Mouse (Mus musculus) 3T3-L1 (cell line): ENCODE measurements around the gene Actl11.
A peak's percentile ranks its signal among the peaks of the same experiment; 100 is the strongest.

ENCODE experiments used
- DNase-seq: peaks from one replicate; pipeline ENCODE4 v3.0.0-alpha.2; 2015; ENCODE audit warnings: low read depth, low spot score

Gene Actl11

DNA sequence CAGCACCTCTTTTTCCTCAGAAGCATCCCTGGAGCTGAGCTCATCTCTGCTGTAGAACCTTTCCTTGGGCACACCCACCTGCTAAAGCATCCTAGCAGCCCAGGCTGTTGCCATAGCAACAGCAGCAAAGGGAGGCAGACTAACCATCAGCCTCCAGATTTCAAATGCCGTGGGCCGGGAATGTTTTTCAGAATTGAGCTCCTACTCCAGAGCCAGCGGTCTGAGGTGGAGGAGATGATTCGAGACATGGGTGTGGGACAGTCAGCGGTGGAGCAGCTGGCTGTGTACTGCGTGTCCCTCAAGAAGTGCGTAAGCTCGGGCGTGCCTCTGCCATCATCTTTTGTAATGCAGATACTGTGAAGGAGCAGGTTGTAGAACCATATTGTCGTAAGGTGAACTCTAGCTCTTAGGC lies 33.1 kb downstream of the Actl11 start:
- no peak for DNase-seq

- peak; percentile 54 for DNase-seq
Observed at GRCm38 (mm10) chr9:107961881-107962280, 33.6 kb downstream of the Actl11 start.

DNA sequence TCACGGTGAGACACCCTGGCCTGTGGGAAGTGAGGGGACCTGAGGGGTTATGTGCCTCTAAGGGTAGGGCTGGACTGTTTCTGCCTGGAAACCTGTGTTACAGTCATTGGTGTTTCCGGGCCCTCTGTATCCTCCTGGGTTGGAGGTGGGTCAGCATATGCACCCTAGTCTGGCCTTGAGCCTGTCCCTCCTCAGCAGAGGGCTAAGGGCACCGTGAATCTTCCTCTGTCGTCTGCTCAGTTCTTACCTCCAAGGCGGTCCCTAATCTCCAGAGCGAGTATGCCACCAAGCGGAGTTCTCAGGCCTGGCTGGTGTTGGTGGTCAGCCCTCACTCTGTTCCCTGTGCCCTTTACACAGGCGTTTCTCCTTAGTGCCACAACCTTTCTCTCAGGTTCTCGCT lies 34.6 kb downstream of the Actl11 start:
- no peak for DNase-seq

GRCm38 (mm10) chr9:107963700-107964099 lies 35.4 kb downstream of the Actl11 start:
- peak; percentile 92 for DNase-seq

GRCm38 (mm10) chr9:107964681-107965080 lies 36.4 kb downstream of the Actl11 start:
- no peak for DNase-seq

GRCm38 (mm10) chr9:107966676-107967075 lies 38.4 kb downstream of the Actl11 start:
- no peak for DNase-seq

DNA sequence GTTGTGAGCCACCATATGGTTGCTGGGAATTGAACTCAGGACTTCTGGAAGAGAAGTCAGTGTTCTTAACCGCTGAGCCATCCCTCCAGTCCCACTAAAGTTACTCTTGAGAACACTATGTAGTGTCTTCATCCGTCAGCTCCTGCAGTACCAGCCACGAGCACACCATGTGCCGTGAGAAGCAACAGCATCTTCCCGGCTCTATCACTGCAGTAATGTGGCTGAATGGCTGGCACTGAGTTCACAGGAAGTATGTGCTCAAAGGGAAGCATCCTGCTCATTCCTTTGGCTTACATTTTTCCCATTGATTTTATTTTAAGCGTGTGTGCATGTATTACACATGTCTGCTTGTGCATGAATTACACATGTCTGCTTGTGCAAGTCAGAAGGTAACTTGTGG lies 39.2 kb downstream of the Actl11 start:
- no peak for DNase-seq

- DNase-seq = no peak
Observed at GRCm38 (mm10) chr9:107968531-107968930, 40.3 kb downstream of the Actl11 start.

- no peak for DNase-seq
Observed at GRCm38 (mm10) chr9:107970311-107970710, 42.0 kb downstream of the Actl11 start.

GRCm38 (mm10) chr9:107971690-107972541 lies 43.6 kb downstream of the Actl11 start:
- DNase-seq = no peak

DNA sequence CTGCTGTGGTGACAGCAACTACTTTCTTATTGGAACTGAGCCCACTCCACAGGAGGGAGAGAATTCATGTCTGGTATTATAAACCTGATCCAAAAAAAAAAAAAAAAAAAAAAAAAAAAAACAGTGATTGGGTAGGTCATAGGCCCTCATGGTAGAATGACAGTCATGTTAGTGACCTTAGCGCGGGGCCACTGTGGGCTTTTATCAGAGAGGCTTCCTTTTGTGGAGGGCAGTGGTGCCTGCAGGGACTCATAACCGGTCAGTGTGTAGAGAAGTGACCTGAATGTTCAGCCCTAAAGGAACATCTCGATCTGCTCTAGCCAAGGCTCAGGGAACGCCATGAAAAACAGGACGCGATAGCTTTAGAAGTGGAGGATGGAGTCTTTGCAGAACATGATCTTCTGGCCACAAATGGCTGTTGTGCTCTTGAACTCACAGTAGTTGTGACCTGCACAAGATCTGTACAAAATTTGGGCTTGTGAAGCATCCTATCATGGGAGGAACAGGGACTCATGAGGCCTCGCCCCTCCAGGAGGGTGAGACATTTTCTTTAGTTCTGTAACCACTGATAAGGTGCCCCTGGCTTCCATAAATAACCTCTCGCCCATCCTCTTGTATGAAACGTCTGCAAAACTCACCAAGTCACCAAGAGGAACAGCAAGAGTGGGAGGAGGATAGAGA lies 46.4 kb downstream of the Actl11 start:
- peak; percentile 29 for DNase-seq

- DNase-seq = peak; percentile 85
Observed at GRCm38 (mm10) chr9:107975399-107976386, 47.4 kb downstream of the Actl11 start, which contains the start of gene Uba7. Uba7 (plus strand) TSS chr9:107975505.

DNA sequence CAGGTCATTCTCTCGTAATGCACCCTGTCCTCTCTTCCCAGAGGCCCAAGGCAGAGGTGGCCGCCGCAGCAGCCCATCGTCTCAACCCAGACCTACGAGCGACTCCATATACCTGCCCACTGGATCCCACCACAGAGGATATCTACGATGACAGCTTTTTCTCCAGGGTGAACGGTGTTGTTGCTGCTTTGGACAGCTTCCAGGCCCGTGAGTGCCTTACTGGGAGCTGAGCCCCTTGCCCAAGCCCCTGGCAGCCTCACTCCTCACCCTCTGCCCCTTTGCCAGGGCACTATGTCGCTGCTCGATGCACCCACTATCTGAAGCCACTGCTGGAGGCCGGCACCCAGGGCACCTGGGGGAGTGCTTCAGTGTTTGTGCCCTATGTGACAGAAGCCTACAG lies 50.5 kb downstream of the Actl11 start:
- no peak for DNase-seq
